Mouse (Mus musculus): Measurements from ENCODE around the gene Slc25a38.

Slc25a38 gene

DNA sequence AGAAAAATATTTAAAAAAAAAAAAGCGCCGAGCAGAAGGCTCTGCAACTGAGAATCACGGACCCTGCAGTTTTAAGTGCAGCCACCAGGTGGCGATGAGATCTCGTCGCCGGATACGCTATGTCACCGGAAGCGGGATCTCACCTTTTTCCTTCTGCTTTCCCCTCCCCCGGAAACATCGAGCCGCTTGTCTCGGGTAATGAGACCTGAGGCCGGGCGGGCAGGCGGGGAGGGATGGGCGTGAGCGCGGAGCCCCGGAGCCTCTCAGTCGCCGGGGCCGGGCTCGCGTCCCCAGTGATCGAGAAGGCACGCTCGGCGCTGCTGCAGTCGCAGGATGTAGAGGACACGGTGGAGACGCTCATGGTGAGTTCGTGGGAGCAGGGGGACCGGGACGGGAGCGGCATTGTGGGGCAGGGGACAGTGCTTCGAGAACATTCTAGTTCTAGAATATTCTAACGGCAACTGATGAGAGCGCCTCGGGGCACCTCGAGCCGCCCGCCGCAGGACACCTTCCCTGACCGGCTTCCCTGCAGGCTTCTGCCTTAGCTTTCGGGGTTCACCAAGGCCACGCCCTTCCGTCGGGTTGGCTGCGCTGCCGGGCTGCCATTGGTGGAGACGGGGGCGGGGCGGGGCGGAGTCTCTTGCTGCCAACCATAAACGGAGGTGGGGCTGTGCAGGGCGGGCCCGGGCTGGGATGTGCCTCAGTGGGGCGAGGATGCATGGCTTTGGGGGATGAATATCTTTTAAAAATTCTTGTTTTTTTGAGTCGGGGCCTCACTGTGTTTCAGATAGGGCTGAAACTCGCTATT, at the start of gene Slc25a38:
Gene Slc25a38 (plus strand): TSS at position 164 of the 808 bp plus-strand sequence.
- peak; percentile 94 for DNase-seq

DNA sequence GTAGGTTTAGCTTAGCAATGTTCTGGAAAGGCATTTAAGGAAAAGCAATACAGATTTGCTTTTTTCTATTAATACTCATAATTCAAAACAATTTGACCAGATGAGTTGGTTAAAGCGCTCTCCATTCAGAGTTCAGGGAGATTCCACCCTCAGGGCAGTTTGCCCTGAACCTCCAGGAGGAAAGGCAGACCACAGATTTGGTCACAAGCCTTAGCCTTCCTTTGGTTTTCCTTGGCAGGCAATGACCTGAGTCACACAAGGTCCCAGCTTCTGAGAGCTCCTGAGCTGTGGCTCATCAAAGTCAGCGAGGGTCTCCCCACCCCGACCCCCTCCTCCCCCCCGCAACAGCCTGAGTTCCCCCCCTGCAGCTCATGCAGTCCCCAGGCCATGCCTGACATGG, 45.9 kb upstream of the Slc25a38 start:
- DNase-seq, result no peak

DNA sequence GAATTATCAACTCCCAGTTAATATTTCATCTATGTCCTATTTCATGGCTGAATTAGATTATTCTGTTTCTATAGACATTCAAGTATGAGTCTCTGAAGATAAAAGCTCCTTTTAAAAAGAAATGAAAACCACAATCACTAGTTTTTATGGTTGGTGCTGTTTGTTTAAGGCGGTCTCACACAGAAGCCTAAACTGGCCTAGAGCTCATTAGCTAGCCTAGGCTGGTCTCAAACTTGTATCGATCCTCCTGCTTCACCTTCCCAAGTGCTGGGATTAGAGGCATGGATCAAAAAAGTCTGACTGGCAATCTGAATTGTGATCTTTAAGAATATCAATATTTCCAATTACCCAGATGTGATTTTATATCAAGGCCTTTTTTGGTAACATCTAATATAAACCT, 42.6 kb upstream of the Slc25a38 start:
- no peak for DNase-seq

DNA sequence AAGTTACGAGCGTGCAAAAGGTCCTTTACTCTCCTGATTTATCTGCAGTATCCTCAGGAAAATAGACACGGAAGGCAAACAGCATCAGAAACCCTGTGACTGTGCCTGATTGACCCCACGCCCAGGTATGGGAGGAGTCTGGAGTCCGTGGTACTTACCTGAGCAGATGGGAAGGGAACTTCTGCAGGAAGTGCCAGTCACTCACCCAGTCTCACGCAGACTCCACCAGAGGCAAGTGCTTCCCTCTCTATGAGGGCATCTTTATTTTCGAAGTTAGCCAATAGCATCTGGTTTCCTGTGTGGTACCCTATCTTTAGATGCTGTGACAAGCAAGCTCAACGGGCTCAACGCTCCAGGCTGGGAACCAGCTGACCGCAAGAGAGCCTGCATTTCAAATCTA, 42.1 kb upstream of the Slc25a38 start:
- DNase-seq, result no peak

DNA sequence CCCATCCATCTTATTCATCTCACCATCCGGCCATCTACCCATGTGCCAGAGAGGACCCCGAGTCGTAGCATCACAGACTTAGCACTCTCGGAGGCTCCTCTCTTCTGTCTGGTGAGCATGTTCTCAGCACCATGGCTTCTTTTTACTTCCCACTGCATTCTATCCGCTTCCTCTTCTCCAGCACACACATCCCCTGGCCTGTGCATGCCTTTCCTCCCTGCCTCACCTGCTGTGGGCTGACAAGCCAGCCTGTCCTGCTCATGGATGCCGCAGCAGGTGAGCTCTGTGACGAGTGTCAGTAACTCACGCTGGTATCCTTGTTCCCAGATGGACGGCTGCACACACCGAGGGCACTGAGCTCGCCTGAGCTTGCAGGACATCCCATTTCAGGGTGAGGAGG, 40.4 kb upstream of the Slc25a38 start, which contains the start of gene Cx3cr1:
Gene Cx3cr1 (minus strand): TSS at position 101 of the 400 bp plus-strand sequence.
- DNase-seq, result no peak

DNA sequence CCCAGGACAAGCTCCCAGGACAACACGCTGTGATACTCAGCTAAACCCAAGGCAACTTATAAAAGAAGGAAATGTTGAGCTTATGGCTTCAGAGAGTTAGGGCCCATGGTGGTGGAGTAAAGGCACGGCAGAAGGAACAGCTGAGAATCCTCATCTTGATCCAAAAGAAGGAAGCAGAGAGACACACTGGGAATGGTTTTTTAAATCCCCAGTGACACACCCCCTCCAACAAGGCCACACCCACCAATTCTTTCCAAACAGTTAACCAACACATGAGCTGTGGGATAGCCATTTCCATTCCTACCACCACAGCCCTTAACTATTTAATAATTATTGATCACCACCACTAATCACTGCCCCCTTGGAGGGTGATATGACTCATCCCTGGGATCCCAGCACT, 38.9 kb upstream of the Slc25a38 start:
- no peak for DNase-seq

DNA sequence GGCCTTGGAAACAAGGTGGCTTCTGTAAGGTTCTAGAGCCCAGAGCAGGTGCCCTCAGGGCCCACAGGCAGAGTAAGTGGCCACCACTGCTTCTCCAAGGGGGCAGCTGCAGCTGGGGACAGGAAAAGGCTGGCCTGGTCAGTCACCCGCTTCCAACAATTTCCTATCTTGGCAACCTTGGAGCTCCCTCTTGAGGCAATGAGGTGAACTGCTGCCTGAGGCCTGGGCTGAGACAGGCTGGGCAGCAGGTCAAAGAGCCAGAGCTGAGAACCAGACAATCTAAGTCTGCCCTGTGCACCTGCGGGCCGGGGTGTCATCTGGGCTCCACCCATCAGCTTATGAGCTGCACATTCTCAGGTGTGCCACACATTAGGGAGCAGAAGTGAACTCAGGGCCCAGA, 37.0 kb upstream of the Slc25a38 start:
- DNase-seq, result peak; percentile 85

DNA sequence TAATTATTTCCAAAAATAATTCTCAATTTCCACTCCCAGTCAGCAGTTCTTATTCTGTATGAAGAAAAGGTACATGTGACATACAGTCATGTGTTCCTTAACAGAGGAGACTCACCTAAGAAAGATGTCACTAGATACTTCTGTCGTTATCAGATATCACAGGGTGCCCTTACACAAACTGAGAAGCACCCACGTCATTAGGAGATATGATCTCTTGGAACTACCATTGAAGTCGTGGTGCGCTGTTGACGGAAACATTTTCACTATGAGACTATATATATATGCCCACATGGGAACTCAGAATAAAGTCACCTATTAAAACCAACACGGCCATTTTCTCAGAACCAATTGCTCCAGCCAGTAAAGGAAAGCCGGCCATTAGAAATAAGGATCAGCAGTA, 35.7 kb upstream of the Slc25a38 start:
- DNase-seq, result no peak

DNA sequence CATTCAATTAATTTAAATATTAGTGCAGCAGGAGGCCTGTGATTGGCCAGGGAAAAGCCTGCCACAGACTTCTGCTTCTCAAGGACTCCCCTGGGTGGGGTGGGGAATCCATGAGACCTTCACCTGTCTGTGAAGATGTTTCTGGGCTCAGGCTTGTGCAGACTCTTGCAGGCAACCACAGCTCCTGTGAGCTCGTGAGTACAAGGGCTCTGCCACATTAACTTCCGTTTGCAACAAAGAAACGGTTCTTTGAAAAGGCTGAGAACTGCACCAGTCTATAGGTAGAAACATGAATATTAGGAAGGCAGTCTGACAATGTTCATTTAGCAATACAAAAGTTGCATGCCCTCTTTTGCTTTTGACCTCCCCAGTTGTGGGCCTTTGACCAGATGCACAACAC, 31.9 kb upstream of the Slc25a38 start:
- DNase-seq, result no peak

DNA sequence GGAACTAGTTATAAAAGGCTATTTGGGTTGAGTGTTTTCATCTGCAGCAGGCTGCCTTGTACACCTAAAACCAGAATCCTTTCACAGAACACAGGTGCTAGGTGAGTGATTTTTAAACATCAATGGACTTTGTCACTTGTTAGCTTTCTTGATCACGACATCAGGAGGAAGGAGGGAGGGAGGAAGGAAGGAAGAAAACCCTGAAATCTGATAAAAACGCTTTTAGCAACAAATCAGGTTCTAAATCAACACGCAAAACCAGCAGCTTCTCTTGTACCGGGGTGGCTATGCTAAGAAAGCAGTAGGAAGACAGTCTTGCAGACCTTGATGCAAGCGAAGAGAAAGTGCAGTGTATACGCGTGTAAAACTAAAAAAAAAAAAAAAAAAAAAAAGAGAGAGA, 30.3 kb upstream of the Slc25a38 start:
- no peak for DNase-seq

DNA sequence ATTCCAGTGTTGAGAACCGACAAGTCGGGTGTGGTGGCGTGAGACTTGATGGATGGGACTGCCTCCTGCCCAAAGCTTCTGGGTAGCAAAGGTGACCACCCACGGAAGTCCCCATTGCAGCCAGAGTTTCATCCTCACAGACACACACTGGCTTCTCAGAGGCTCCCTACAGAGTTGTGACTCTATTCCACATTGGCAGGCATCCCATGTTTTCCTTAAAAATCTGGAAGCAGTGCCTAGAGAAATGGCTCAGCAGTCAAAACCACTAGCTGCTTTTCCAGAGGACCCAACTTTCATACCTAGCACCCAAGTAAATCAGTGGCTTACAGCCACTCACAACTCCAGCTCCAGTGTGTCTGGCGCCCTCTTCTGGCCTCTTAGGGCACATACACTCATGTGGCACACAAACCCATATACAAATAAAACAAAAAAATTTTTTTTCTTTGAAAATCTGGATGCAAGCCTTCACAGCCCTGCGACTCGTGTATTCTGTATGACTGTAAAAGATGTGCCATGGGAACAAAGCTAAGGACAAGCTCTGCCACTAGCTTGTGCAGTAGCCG, 29.5 kb upstream of the Slc25a38 start:
- no peak for DNase-seq

DNA sequence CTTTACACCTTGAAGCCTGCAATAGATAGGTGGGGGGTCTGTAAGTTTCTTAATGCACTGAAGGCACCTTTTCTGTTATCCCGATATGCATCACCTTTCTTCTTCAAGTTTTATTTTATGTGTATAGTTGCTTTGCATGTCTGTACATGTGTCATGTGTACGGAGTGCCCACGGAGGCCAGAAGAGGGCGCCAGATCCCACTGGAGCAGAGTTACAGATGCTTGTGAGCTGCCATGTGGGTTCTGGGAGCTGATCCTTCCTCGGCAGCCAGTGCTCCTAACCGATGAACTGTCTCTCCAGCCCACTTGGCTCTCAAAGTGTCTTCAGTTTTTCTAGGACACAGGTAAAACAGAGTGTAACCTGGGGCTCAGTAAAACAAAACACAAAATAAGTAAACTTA, 28.9 kb upstream of the Slc25a38 start:
- DNase-seq, result no peak

DNA sequence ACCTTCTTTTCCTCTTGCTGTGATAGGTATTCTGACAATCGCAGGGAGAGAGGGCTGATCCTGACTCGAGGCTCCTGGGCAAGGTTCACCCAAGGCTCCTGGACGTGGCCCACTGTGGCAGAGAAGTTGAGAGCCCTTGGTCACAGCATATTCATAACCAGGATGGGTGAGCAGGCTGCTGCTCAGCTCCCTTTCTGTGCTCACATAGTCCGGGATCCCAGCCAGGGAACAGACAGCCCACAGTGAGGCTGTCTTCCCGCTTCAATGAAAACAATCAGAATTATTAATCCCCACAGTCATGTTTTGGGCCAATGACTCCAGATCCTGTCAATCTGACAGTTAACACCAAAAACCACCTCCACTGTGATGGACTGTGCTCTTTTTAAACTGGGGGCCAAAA, 28.2 kb upstream of the Slc25a38 start:
- DNase-seq, result no peak

DNA sequence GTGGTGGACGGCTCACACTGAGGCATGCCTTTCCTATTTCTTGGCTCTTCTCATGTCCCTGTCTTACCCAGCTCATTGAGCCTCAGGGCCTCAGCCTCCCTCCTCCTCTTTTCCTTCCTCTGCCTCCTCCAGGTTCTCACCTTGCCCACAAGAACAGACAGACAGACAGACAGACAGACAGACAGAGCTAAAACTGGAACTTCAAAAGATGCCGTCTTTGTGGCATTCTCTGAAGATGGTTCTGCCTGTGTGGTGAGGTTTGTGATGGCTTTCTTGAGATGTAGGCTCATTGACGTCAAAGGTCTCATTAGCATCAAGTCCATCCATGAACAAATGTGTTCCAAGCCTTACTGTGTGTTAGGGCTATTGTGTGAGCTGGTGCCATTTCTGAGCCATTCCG, 27.5 kb upstream of the Slc25a38 start:
- DNase-seq, result no peak

DNA sequence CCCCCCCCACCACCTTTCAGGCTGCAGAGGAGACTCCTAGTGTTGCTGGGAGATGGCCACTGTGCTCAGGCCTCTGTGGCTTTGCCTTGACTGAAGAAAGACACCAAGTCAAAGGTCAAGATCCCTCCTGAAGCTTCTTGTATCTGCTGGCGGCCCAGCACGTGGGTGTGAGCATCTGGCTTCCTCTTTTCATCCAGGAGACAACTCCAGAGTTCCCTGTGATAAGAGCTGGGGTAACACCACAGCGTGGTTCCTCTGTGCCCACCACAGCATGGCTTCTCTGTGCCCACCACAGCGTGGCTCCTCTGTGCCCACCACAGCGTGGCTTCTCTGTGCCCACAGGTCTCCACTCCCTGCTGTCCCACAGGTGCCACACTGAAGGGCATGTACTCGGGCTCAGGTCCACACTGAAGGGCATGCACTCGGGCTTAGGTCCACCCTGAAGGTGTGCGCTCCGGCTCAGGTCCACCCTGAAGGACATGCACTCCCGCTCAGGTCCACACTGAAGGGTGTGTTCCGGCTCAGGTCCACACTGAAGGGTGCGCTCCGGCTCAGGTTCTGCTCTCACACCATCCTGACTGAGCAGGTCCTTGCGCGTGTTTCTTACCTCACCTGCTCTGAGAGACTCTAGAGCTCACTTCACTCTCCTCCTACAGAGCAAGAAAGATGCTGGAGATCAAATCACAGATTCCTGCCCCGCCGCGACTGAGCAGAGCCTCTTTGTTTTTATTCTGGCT, 26.8 kb upstream of the Slc25a38 start:
- DNase-seq, result no peak

DNA sequence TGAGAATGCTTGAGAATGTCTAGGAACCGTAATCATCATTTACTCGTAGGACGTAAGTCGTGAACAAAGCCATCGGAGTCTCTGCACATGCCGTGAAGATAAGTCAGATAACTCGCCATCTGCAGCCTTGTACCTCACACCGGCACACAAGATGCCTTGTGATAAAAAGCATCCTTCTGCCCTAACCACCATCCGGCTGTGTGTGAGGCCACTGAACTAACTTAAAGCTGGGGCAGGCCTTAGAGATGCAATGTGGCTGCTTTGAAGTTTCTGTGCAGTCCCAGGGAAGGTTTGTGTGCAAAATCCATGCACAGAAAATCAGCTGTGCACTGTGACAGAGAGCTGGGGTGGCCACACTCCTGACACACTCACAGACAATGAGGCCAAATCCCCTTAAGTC, 25.8 kb upstream of the Slc25a38 start:
- DNase-seq, result no peak

DNA sequence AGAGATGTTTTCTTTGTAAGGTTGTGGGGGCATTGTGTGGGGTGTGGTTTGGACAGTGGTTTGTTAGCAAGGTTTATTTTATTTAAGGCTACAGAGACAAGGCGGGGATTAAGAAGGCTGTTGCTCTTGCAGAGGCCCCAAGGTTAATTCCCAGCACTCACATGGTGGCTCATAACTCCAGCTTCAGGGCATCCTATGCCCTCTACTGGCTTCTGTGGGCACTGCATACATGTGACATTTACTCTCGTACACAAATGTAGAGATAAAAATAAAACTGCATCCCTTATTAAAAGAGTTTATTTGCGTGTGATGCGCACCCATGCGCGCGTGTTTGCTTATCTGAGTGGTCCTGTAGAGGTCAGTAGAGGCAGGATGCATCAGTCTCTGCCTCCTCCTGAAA, 21.0 kb upstream of the Slc25a38 start:
- DNase-seq, result no peak

DNA sequence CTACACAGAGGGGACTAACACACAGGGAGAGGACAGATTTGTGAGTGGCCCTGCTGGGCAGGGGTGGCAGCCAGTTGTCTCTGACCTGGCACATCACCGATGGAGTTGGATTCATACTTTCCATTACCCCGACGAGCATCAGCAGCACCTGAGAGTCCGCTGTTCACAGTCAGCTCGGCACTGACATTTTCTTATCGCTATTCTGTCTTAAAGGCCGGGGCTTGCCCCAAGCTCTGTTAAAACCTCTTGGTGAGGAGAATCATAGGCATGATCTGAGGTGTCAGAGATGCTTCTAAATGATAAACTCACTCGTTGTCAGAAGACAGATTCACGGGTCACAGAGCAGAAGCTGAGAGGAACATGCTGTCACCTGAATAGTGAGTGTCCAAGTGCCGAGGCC, 19.1 kb upstream of the Slc25a38 start:
- no peak for DNase-seq

DNA sequence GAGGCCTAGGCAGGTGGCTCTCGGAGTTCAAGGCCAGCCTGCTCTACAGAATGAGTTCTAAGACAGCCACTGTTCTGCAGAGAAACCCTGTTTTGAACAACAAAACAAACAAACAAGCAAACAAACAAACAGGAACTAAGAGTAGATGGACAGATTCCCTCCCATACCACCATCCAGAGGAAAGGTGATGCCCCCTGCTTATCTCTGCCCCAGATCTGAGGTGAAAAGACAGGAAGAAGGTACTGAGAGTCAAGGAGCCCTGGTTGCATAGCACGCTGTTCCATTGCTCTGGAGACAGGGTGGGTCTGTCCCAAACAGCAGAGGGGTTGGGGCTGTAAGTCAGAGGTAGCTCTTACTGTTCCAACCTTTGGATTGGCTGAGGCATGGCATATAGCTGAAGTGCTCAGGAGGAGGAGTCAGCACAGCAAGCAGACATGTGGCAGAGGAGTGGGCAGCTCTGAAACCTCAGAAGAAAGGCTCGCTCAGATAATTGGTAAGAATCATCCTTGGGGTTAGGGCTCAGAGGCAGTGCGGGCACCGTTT, 18.4 kb upstream of the Slc25a38 start, which contains the start of gene Ccr8:
Gene Ccr8 (plus strand): TSS at position 419 of the 543 bp plus-strand sequence.
- DNase-seq, result no peak

DNA sequence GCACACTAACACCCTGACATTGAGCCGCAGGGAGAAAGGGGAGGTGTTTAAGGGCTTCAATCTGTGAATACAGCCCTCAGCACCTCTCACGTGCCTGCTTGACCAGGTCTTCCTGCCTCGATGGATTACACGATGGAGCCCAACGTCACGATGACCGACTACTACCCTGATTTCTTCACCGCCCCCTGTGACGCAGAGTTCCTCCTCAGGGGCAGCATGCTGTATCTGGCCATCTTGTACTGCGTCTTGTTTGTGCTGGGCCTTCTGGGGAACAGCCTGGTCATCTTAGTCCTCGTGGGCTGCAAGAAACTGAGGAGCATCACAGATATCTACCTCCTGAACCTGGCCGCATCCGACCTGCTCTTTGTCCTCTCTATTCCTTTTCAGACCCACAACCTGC, 16.5 kb upstream of the Slc25a38 start:
- DNase-seq, result no peak

DNA sequence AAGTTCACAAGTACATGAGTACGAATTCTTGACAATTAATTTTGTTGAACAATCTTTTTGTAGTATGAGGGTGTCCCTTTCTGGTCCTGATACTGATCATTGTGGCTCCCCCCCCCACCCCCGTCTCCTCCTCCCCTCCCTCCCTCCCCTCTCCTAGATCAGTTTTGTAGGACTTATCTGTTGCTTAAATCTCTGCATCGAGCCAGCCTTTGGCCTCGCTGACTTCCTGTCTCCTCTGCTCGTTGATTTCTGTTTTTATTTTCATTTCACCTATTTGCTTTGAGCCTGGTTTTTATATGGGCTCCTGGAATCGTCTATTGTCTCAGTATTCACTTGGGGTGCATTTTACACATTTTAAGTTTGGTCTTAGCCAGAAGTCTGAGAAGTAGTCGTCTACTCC, 14.3 kb upstream of the Slc25a38 start:
- no peak for DNase-seq

DNA sequence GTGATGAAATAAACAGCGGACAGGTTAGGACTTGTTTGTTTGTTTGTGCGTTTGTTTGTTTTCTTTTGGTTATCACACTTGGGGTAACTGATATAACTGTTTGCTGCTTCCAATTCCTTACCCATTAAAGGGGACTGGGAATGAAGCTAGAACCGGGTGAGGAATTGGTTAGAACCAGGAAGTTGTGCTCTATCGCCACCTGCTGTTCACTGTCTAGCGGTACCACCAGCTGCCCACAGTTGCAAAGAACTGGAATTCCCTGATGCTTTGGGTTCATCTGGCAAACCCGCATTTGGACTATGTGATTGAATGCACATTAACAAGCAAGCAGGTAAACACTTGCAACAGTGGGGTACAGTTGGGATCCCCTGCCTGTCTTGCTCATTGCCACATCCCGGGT, 11.5 kb upstream of the Slc25a38 start:
- peak; percentile 61 for DNase-seq

DNA sequence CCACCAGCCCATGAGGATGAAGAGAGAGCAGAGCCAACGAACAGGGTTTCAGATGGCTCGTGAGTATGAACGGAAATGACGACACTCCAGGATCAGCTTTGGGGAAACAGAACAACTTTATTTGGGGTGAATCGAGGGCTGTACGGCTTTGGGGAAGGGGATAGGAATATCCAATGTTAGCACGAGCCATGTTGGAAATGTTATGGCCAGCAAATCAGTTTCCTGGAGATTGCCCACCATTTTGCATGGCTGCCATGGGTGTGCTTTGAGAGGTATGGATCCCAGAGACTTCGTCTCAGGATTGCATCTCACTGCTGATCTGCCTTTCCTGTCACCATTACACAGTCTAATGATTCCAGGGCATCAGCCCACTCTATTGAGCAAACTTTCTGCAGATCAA, 10.9 kb upstream of the Slc25a38 start:
- no peak for DNase-seq

DNA sequence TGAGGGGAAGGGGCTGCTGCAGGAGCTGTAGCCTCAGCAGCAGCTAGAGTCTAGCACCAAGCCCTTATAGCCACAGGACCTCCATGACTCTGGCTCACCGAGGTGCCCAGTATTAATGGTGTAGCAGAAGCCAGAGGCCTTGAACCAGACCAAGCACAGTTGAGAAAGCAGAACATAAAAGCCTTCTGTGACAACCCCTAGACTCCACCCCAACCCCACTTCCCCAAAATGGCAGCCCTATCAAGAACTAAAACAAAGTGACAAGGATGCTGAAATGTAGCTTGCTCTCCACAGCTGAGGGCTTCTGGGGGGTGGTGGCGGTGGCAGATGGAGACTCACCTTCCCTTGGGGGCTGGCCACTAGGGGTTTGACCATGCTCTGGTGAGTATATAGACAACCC, 9.0 kb upstream of the Slc25a38 start:
- no peak for DNase-seq
